Mouse (Mus musculus) lung, embryonic 16.5 days (tissue): ENCODE data around the gene Rtbdn. TPM values are rescaled to one million over a fixed set of nuclear protein-coding genes. Genes with fewer than 3 reads are reported as not detected.

Source experiments
- ATAC-seq: fragments of 200-750 bp; cut with Nextera tagmentation; 2 replicates; pipeline ENCODE4 v1.8.0; 2017; ENCODE audit warnings: low read depth, mild to moderate bottlenecking, moderate library complexity
- H3K27ac ChIP-seq: fragments of 300-500 bp; sonication (generic); 2 replicates; pipeline ENCODE4 v1.5.1; 2014; ENCODE audit warnings: mild to moderate bottlenecking, control low read depth, low read length
- H3K27me3 ChIP-seq: fragments of 300-500 bp; sonication (generic); 2 replicates; pipeline ENCODE4 v1.6.1; 2014; ENCODE audit warnings: low read depth, low read length, mixed read lengths; ENCODE audit not compliant: control insufficient read depth, insufficient read depth
- H3K36me3 ChIP-seq: fragments of 300-500 bp; sonication (generic); 2 replicates; pipeline ENCODE4 v1.6.1; 2014; ENCODE audit warnings: low read length; ENCODE audit not compliant: control insufficient read depth, insufficient read depth
- H3K4me1 ChIP-seq: fragments of 300-500 bp; sonication (generic); replicated peaks from 2 replicates; pipeline ENCODE4 v1.6.1; 2014; ENCODE audit warnings: low read length, mixed read lengths; ENCODE audit not compliant: control insufficient read depth, insufficient read depth
- H3K4me2 ChIP-seq: fragments of 300-500 bp; sonication (generic); 2 replicates; pipeline ENCODE4 v1.6.1; 2014; ENCODE audit warnings: low read depth, low read length, control low read depth
- H3K4me3 ChIP-seq: fragments of 300-500 bp; sonication (generic); 2 replicates; pipeline ENCODE4 v1.5.1; 2014; ENCODE audit warnings: mild to moderate bottlenecking, low read length, control low read depth
- H3K9ac ChIP-seq: fragments of 300-500 bp; sonication (generic); 2 replicates; pipeline ENCODE4 v1.6.1; 2014; ENCODE audit warnings: low read length, control low read depth
- H3K9me3 ChIP-seq: fragments of 300-500 bp; sonication (generic); 2 replicates; pipeline ENCODE4 v1.6.1; 2016; ENCODE audit warnings: low read length; ENCODE audit not compliant: control insufficient read depth
- WGBS: fragments of 180-500 bp; shearing (Covaris S2); extraction: QIAGEN DNeasy Blood & Tissue Kit; methylation state at CpG from one replicate; pipeline ENCODE4 v1.1.7; 2014; 5-methylcytosine and 5-hydroxymethylcytosine counted together
- polyA plus RNA-seq: library from polyadenylated mRNA; unstranded; fragments of >200 nt; fragmentation: Nextera tagmentation; extraction: Ambion mirVana; gene quantifications from 2 replicates; pipeline ENCODE4 v1.2.1, GENCODE M21; 2015

Gene Rtbdn
- polyA plus RNA-seq, 1 experiment from 2014 or later = 0.29 TPM

GRCm38 (mm10) chr8:84967532-84968304 is 20.9 kb downstream of the Rtbdn start:
- H3K4me2 ChIP-seq = no peak overlapping the region
- H3K27ac ChIP-seq = no peak overlapping the region
- H3K4me1 ChIP-seq = peaks cover 27% of the 10 kb centered on the region
- no peak overlapping the region for H3K9ac ChIP-seq
- no peaks in the 10 kb centered on the region for H3K9me3 ChIP-seq
- 91% methylated on average over 13 of the region's 13 CpGs for WGBS
- H3K36me3 ChIP-seq = peaks cover 13% of the 10 kb centered on the region
- ATAC-seq = no peak
- no peaks in the 10 kb centered on the region for H3K27me3 ChIP-seq
- no peak overlapping the region for H3K4me3 ChIP-seq

DNA sequence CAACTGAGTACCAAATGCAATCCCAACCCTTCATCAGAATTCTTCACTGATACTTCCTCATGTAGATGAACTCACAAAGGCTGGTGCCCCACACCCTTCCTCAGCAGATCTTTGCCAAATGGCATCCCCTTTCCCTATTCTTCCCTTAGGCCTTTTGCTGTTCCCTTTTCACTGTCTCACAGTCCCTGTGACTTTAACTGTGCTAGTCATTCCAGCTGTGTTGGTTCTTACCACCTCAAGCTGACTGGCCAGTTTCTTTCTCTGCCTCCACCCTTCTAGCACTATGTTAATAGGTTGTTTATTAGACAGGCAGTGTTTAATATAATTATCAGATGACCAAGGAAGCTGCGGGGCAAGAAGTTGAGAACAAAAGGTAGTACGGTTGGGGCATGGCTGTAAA is 21.9 kb downstream of the Rtbdn start:
- Histone ChIP-seq H3K4me1 (peaks cover 27% of the 10 kb centered on the region), H3K36me3 (peaks cover 16% of the 10 kb centered on the region), H3K27ac (peak overlapping the region; percentile 89), H3K4me3 (peak overlapping the region; percentile 80), H3K9ac (peak overlapping the region; percentile 85), H3K9me3 (no peaks in the 10 kb centered on the region), H3K4me2 (peak overlapping the region; percentile 78), H3K27me3 (no peaks in the 10 kb centered on the region)
- no peak for ATAC-seq
- WGBS = 5% methylated on average over 2 of the region's 2 CpGs

DNA sequence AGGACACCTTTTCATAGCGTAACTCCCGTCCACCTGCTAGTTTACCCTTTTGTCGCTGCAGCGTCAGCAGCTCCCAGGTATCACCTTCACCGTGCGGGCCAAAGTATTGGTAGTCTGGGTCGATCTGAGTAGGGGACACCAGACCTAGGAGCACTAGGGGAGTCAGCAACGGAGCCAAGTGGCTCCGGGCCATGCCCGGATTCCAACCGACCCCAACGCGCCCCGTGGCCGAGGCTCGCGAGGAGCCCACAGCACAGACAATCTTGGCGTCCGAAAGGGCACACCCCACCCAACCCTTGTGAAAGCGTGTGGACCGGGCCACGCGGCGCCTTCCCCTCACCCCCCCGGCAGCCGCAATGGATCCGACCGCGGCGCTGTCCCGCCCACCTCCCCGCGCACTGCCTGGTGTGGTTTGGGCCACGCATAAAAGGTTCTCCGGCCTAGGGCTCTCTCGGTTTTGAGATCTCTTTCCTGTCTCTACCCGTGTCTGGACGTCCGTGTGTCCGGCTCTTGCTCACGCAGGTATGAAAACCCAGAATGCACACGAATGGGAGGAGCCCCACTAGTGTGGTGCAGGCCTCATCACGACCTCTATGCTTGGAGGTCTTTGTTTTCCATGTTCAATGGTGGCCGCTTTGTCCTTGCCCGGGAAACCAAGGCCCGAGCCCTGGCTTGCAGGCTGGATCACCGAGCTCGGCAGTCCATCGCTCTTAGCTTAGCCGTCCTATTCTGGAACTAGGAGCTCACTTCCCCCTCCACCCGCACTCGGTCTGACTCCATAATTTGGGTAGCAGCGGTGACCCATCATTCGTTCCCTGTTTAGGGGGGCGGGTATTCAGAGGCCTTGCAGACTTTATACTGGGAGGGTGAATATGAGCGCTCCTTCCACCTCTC is 22.7 kb downstream of the Rtbdn start, which contains the start of the genes Gm49661, Prdx2 and Rnaseh2a:
TSS of gene Gm49661 (minus strand) at position 193 of the 894 bp plus-strand sequence.
TSS of gene Prdx2 (plus strand) at position 347 of the 894 bp plus-strand sequence.
TSS of gene Rnaseh2a (minus strand) at position 527 of the 894 bp plus-strand sequence.
- peak; percentile 76 for ATAC-seq
- Histone ChIP-seq H3K4me3 (peak within 1 kb of the TSS; percentile 80), H3K27me3 (no peaks in the 10 kb centered on the region), H3K27ac (peak within 1 kb of the TSS; percentile 89), H3K4me1 (peaks cover 29% of the 10 kb centered on the region), H3K9ac (peak within 1 kb of the TSS; percentile 85), H3K4me2 (peak within 1 kb of the TSS; percentile 78), H3K9me3 (no peaks in the 10 kb centered on the region), H3K36me3 (peaks cover 18% of the 10 kb centered on the region)
- WGBS = under 1% methylated on average over 52 of the region's 56 CpGs

- Histone ChIP-seq H3K4me3 (peak overlapping the region; percentile 80), H3K9me3 (no peaks in the 10 kb centered on the region), H3K27me3 (no peaks in the 10 kb centered on the region), H3K4me2 (peak overlapping the region; percentile 78), H3K9ac (peak overlapping the region; percentile 85), H3K36me3 (peaks cover 21% of the 10 kb centered on the region), H3K27ac (peak overlapping the region; percentile 89), H3K4me1 (peaks cover 31% of the 10 kb centered on the region)
- no peak for ATAC-seq
- 3% methylated on average over 21 of the region's 21 CpGs for WGBS
These were observed 23.5 kb downstream of the Rtbdn start for GRCm38 (mm10) chr8:84970135-84970790.

DNA sequence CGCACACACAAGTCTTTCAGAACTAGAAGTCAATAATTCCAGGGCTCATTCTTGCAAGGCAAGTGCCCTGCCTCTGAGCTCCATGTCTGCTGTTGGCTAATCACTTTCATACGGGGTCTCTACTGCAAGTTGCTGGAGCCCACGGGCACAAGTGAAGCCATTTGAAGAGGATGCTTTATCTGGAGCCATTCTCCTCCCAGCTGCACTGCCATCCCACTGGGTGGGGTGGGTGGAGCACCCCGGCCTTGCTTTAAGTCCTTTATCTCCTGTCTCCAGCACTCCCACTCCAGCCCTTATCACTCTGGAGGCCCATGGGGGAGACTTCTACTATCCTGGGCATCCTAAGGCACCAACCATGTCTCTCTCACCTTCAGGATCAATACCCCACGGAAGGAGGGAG is 24.1 kb downstream of the Rtbdn start:
- 52% methylated on average over 5 of the region's 5 CpGs for WGBS
- H3K36me3 ChIP-seq = peaks cover 21% of the 10 kb centered on the region
- H3K9ac ChIP-seq = peak overlapping the region; percentile 85
- no peaks in the 10 kb centered on the region for H3K9me3 ChIP-seq
- no peak for ATAC-seq
- peak overlapping the region; percentile 80 for H3K4me3 ChIP-seq
- H3K4me1 ChIP-seq = peaks cover 36% of the 10 kb centered on the region
- H3K4me2 ChIP-seq = peak overlapping the region; percentile 78
- H3K27ac ChIP-seq = no peak overlapping the region
- H3K27me3 ChIP-seq = no peaks in the 10 kb centered on the region

DNA sequence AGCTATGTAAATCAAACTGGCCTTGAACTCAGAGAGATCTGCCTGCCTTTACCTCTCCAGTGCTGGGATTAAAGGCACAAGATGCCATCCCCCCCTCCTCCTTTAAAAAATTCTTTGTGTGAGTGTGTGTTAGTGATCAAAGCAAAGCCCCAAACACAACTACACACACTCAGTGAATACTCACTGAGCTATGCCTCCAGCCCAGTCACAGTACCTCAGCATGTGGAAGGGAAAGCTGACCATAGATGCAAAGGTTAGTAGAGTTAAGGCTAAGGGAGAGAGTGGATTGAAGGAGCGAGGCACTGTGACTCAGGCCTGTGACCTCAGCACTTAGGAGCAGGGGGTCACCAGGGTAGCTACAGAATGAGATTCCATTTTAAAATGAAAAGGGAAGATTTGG is 26.3 kb downstream of the Rtbdn start:
- H3K4me2 ChIP-seq = no peak overlapping the region
- H3K9me3 ChIP-seq = no peaks in the 10 kb centered on the region
- no peaks in the 10 kb centered on the region for H3K27me3 ChIP-seq
- no peak overlapping the region for H3K9ac ChIP-seq
- H3K27ac ChIP-seq = no peak overlapping the region
- WGBS = 78% methylated on average over 1 of the region's 1 CpGs
- H3K36me3 ChIP-seq = peaks cover 21% of the 10 kb centered on the region
- H3K4me1 ChIP-seq = peaks cover 45% of the 10 kb centered on the region
- H3K4me3 ChIP-seq = no peak overlapping the region
- no peak for ATAC-seq

DNA sequence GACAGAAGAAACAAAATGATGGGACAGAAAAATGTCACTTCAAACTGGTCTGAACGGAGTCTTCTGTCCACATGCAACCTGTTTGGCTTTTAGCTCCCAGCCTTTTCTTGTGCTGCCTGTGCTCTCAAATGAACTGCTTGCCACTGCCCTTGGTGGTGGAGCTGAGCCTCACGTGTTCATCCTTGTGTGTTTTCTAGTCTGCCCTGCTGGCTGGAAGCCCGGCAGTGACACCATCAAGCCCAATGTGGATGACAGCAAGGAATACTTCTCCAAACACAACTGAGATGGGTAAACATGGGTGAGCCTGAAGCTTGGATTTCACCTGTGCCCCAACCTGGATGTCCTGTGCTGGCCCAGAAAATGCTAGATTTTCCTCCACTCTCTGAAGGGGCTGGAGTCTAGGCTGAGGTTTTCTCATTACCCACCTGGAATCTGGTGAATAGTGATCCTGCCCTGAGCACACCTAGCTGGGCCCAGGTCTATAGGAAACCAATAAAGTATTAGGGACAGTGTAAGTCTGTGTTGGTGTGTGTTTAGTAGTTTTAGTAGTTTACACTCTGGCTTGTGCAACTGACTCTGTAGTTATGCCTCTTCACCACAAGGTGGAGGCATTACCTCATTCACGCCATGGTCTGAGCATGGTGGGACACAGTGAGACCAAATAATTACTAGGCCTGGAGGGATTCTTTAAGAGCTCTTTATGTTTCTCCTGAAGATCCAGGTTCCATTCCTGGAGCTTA is 27.2 kb downstream of the Rtbdn start:
- no peak overlapping the region for H3K9ac ChIP-seq
- peak overlapping the region; percentile 37; the same call in 1 of the 2 replicates for H3K27ac ChIP-seq
- ATAC-seq = no peak
- WGBS = 53% methylated on average over 4 of the region's 4 CpGs
- H3K4me3 ChIP-seq = no peak overlapping the region
- peaks cover 46% of the 10 kb centered on the region for H3K4me1 ChIP-seq
- H3K4me2 ChIP-seq = no peak overlapping the region
- no peaks in the 10 kb centered on the region for H3K9me3 ChIP-seq
- H3K27me3 ChIP-seq = no peaks in the 10 kb centered on the region
- H3K36me3 ChIP-seq = peaks cover 21% of the 10 kb centered on the region

DNA sequence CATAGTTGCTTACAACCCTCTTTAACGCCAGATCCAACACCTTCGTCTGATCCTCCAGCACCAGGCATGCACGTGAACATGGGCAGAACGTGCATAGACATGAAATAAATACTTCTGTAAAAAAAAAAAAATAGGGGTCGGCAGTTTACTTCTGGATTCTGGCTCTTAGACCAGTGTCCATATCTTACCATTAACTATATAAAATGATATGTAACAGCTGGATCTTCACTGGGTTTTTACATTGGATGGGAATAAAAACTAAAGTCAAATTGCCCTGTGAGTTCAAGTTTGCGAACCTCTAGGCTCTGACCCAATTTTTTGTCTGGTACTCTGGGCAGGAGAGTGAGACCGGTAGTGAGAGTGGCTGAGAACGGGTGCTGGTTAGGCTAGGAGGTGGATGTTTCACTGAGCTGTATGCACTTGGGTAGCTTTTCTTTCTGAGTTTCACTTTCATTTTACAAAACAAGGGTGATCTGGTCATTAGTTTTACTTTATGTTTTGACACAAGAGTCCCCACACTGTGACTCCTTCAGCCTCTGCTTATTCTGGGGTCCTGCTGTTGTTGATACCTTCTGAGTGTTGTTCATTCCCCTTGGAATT is 27.9 kb downstream of the Rtbdn start:
- no peak for ATAC-seq
- Histone ChIP-seq H3K27ac (peak overlapping the region; percentile 37; the same call in 1 of the 2 replicates), H3K4me2 (no peak overlapping the region), H3K4me3 (no peak overlapping the region), H3K9ac (peak overlapping the region; percentile 20; the same call in 1 of the 2 replicates), H3K36me3 (peaks cover 21% of the 10 kb centered on the region), H3K27me3 (no peaks in the 10 kb centered on the region), H3K9me3 (no peaks in the 10 kb centered on the region), H3K4me1 (peaks cover 52% of the 10 kb centered on the region)
- 72% methylated on average over 8 of the region's 8 CpGs for WGBS
